Mouse (Mus musculus): Measurements from ENCODE around the gene Gm12169.

DNA sequence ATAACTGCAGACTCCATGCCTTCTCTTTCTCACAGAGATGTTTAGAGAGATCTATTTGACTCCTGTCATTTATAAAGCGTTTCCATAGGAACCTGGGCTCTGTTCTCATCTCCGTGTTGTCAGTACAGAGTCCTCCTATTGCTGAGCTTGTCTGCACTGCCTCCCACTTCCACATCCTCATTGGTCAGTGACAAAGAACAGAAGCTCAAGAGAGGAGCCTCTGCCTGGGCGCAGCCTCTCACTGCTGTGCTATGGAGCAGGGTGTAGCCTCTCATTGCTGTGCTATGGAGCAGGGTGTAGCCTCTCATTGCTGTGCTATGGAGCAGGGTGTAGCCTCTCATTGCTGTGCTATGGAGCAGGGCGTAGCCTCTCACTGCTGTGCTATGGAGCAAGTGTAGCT lies 25.7 kb downstream of the Gm12169 start:
- no peak for TF ChIP-seq ZNF384 (IDR thresholded peaks at IDR 0.05; ENCODE audit: low read depth, low read length)
- TF ChIP-seq ZKSCAN1 (IDR thresholded peaks at IDR 0.05; ENCODE audit: borderline replicate concordance, low read depth, low read length), result no peak
- no peak for TF ChIP-seq ZC3H11A (IDR thresholded peaks at IDR 0.05; ENCODE audit: low read depth, low read length)
- no peak for TF ChIP-seq SMC3 (IDR thresholded peaks at IDR 0.05; ENCODE audit: low read depth, low read length)

Measured in CH12.LX (cell line).